Mouse (Mus musculus): ENCODE results near the gene 1600002K03Rik. TPM values are rescaled to one million over a fixed set of nuclear protein-coding genes. Genes with fewer than 3 reads are reported as not detected.

The 1600002K03Rik gene
- polyA plus RNA-seq, 1 experiment from 2014 or later = 10.7 TPM

GRCm38 (mm10) chr10:80173955-80174640, 1.4 kb downstream of the 1600002K03Rik start:
- Histone ChIP-seq H3K4me3 (ENCODE audit: low read length) (no peak overlapping the region), H3K27me3 (ENCODE audit: control insufficient read depth, insufficient read depth, low read length) (no peaks in the 10 kb centered on the region), H3K36me3 (ENCODE audit: control insufficient read depth, insufficient read depth) (peaks cover 27% of the 10 kb centered on the region), H3K27ac (ENCODE audit: low read length) (no peak overlapping the region), H3K4me2 (ENCODE audit: low read depth, low read length) (no peak overlapping the region), H3K9me3 (replicated peaks; ENCODE audit: control insufficient read depth, low read length) (no peaks in the 10 kb centered on the region), H3K4me1 (ENCODE audit: control insufficient read depth, insufficient read depth, low read length) (peaks cover 15% of the 10 kb centered on the region), H3K9ac (ENCODE audit: low read length) (no peak overlapping the region)
- WGBS = 84% methylated on average over 10 of the region's 10 CpGs
- no peak for ATAC-seq (replicated peaks; ENCODE audit: extremely low read depth, insufficient read depth, low FRiP score)

GRCm38 (mm10) chr10:80174705-80175104, 2.0 kb downstream of the 1600002K03Rik start:
- ATAC-seq (replicated peaks; ENCODE audit: extremely low read depth, insufficient read depth, low FRiP score) = no peak
- Histone ChIP-seq H3K9me3 (replicated peaks; ENCODE audit: control insufficient read depth, low read length) (no peaks in the 10 kb centered on the region), H3K36me3 (ENCODE audit: control insufficient read depth, insufficient read depth) (peaks cover 25% of the 10 kb centered on the region), H3K4me2 (ENCODE audit: low read depth, low read length) (no peak overlapping the region), H3K27me3 (ENCODE audit: control insufficient read depth, insufficient read depth, low read length) (no peaks in the 10 kb centered on the region), H3K4me3 (ENCODE audit: low read length) (no peak overlapping the region), H3K27ac (ENCODE audit: low read length) (no peak overlapping the region), H3K4me1 (ENCODE audit: control insufficient read depth, insufficient read depth, low read length) (peaks cover 12% of the 10 kb centered on the region), H3K9ac (ENCODE audit: low read length) (no peak overlapping the region)
- WGBS = 41% methylated on average over 2 of the region's 2 CpGs

GRCm38 (mm10) chr10:80175536-80176269, 3.0 kb downstream of the 1600002K03Rik start:
- H3K4me3 ChIP-seq (ENCODE audit: low read length) = no peak overlapping the region
- no peaks in the 10 kb centered on the region for H3K9me3 ChIP-seq (replicated peaks; ENCODE audit: control insufficient read depth, low read length)
- 26% methylated on average over 4 of the region's 4 CpGs for WGBS
- no peak overlapping the region for H3K27ac ChIP-seq (ENCODE audit: low read length)
- H3K9ac ChIP-seq (ENCODE audit: low read length) = no peak overlapping the region
- peaks cover 17% of the 10 kb centered on the region for H3K4me1 ChIP-seq (ENCODE audit: control insufficient read depth, insufficient read depth, low read length)
- no peaks in the 10 kb centered on the region; the same call in 1 of the 2 replicates for H3K27me3 ChIP-seq (ENCODE audit: control insufficient read depth, insufficient read depth, low read length)
- H3K36me3 ChIP-seq (ENCODE audit: control insufficient read depth, insufficient read depth) = peaks cover 15% of the 10 kb centered on the region
- ATAC-seq (replicated peaks; ENCODE audit: extremely low read depth, insufficient read depth, low FRiP score) = no peak
- H3K4me2 ChIP-seq (ENCODE audit: low read depth, low read length) = no peak overlapping the region

- Histone ChIP-seq H3K9me3 (replicated peaks; ENCODE audit: control insufficient read depth, low read length) (no peaks in the 10 kb centered on the region), H3K9ac (ENCODE audit: low read length) (no peak overlapping the region), H3K27me3 (ENCODE audit: control insufficient read depth, insufficient read depth, low read length) (no peaks in the 10 kb centered on the region; the same call in 1 of the 2 replicates), H3K36me3 (ENCODE audit: control insufficient read depth, insufficient read depth) (peaks cover 9% of the 10 kb centered on the region), H3K4me1 (ENCODE audit: control insufficient read depth, insufficient read depth, low read length) (peaks cover 17% of the 10 kb centered on the region), H3K4me2 (ENCODE audit: low read depth, low read length) (no peak overlapping the region), H3K4me3 (ENCODE audit: low read length) (no peak overlapping the region), H3K27ac (ENCODE audit: low read length) (no peak overlapping the region)
- ATAC-seq (replicated peaks; ENCODE audit: extremely low read depth, insufficient read depth, low FRiP score) = no peak
- 80% methylated on average over 5 of the region's 5 CpGs for WGBS
Measured at GRCm38 (mm10) chr10:80176270-80176834, 3.6 kb downstream of the 1600002K03Rik start.

GRCm38 (mm10) chr10:80177441-80178279, 4.9 kb downstream of the 1600002K03Rik start:
- Histone ChIP-seq H3K27ac (ENCODE audit: low read length) (no peak overlapping the region), H3K4me1 (ENCODE audit: control insufficient read depth, insufficient read depth, low read length) (peaks cover 11% of the 10 kb centered on the region), H3K4me3 (ENCODE audit: low read length) (no peak overlapping the region), H3K4me2 (ENCODE audit: low read depth, low read length) (no peak overlapping the region), H3K36me3 (ENCODE audit: control insufficient read depth, insufficient read depth) (no peaks in the 10 kb centered on the region), H3K9me3 (replicated peaks; ENCODE audit: control insufficient read depth, low read length) (no peaks in the 10 kb centered on the region), H3K27me3 (ENCODE audit: control insufficient read depth, insufficient read depth, low read length) (no peaks in the 10 kb centered on the region; the same call in 1 of the 2 replicates), H3K9ac (ENCODE audit: low read length) (0 out of 2 replicates have a peak overlapping the region, but pooled peaks have one; percentile 2)
- no peak for ATAC-seq (replicated peaks; ENCODE audit: extremely low read depth, insufficient read depth, low FRiP score)
- WGBS = 55% methylated on average over 7 of the region's 7 CpGs

GRCm38 (mm10) chr10:80179068-80180051, 6.6 kb downstream of the 1600002K03Rik start, which contains the start of gene Efna2:
TSS of gene Efna2 (plus strand) at chr10:80179482.
- WGBS = 2% methylated on average over 79 of the region's 106 CpGs
- peak within 1 kb of the TSS; percentile 78 for H3K4me2 ChIP-seq (ENCODE audit: low read depth, low read length)
- ATAC-seq (replicated peaks; ENCODE audit: extremely low read depth, insufficient read depth, low FRiP score) = peak; percentile 50; the same call in 1 of the 2 replicates
- peak within 1 kb of the TSS; percentile 74 for H3K4me3 ChIP-seq (ENCODE audit: low read length)
- H3K27me3 ChIP-seq (ENCODE audit: control insufficient read depth, insufficient read depth, low read length) = no peaks in the 10 kb centered on the region; the same call in 1 of the 2 replicates
- H3K4me1 ChIP-seq (ENCODE audit: control insufficient read depth, insufficient read depth, low read length) = peaks cover 9% of the 10 kb centered on the region
- no peaks in the 10 kb centered on the region for H3K9me3 ChIP-seq (replicated peaks; ENCODE audit: control insufficient read depth, low read length)
- H3K36me3 ChIP-seq (ENCODE audit: control insufficient read depth, insufficient read depth) = no peaks in the 10 kb centered on the region
- H3K9ac ChIP-seq (ENCODE audit: low read length) = peak within 1 kb of the TSS; percentile 88
- peak within 1 kb of the TSS; percentile 7; the same call in 1 of the 2 replicates for H3K27ac ChIP-seq (ENCODE audit: low read length)

- H3K4me1 ChIP-seq (ENCODE audit: control insufficient read depth, insufficient read depth, low read length) = peaks cover 9% of the 10 kb centered on the region
- peak overlapping the region; percentile 78 for H3K4me2 ChIP-seq (ENCODE audit: low read depth, low read length)
- ATAC-seq (replicated peaks; ENCODE audit: extremely low read depth, insufficient read depth, low FRiP score) = no peak
- no peaks in the 10 kb centered on the region for H3K36me3 ChIP-seq (ENCODE audit: control insufficient read depth, insufficient read depth)
- H3K27me3 ChIP-seq (ENCODE audit: control insufficient read depth, insufficient read depth, low read length) = no peaks in the 10 kb centered on the region; the same call in 1 of the 2 replicates
- H3K27ac ChIP-seq (ENCODE audit: low read length) = no peak overlapping the region
- H3K9me3 ChIP-seq (replicated peaks; ENCODE audit: control insufficient read depth, low read length) = no peaks in the 10 kb centered on the region
- 55% methylated on average over 6 of the region's 6 CpGs for WGBS
- H3K4me3 ChIP-seq (ENCODE audit: low read length) = peak overlapping the region; percentile 74
- H3K9ac ChIP-seq (ENCODE audit: low read length) = peak overlapping the region; percentile 88
Measured at GRCm38 (mm10) chr10:80180288-80180687, 7.5 kb downstream of the 1600002K03Rik start.

GRCm38 (mm10) chr10:80180823-80181222, 8.1 kb downstream of the 1600002K03Rik start:
- no peaks in the 10 kb centered on the region for H3K36me3 ChIP-seq (ENCODE audit: control insufficient read depth, insufficient read depth)
- H3K4me1 ChIP-seq (ENCODE audit: control insufficient read depth, insufficient read depth, low read length) = peaks cover 9% of the 10 kb centered on the region
- H3K4me2 ChIP-seq (ENCODE audit: low read depth, low read length) = no peak overlapping the region
- H3K9me3 ChIP-seq (replicated peaks; ENCODE audit: control insufficient read depth, low read length) = no peaks in the 10 kb centered on the region
- H3K27ac ChIP-seq (ENCODE audit: low read length) = no peak overlapping the region
- no peak for ATAC-seq (replicated peaks; ENCODE audit: extremely low read depth, insufficient read depth, low FRiP score)
- H3K9ac ChIP-seq (ENCODE audit: low read length) = no peak overlapping the region
- no peak overlapping the region for H3K4me3 ChIP-seq (ENCODE audit: low read length)
- peaks cover 2% of the 10 kb centered on the region for H3K27me3 ChIP-seq (ENCODE audit: control insufficient read depth, insufficient read depth, low read length)
- 61% methylated on average over 5 of the region's 5 CpGs for WGBS

Measured in heart, embryonic 16.5 days (tissue).